Comparison of ENCODE assay signal across 26 mouse cellular contexts in the genomic region with DNA sequence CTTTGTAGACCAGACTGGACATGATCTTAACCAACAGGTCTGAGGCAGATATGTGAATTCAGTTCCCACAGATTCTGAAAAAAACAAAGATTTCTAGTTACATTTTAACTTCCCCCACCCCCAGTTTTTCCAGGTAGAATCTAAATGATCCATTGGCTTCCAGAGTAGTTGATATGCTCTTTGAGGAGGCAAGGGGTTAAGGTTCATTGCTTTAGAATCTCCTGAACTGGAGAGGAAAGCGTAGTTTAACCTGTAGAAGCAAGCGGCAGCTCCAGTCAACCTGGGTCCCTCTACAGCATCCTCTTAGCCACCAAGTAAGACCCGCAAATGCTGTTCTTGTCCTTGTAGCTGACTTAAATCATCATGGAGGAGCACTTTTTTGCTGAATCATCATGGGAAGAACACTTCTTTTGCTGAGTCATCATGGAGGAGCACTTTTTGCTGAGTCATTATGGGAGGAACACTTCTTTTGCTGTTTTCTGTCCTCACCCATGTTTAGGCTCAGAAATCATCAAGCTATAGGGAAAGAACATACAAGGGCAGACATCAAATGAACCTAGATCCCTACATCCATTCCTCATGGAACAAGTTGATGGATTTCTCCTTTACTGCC.
DNase-seq lines count a peak whose midpoint lies in the region; ATAC-seq and TF ChIP-seq lines count a peak whose summit lies in the region.
"Had no signal": no experiment of that assay in that cellular context is flagged by ENCODE, and none has a peak within 500 bp of the region (broad histone marks: within the 10 kb centered on the region; RNA-seq: fewer than 3 reads in every experiment).

No protein-coding gene starts in this region.

- no peaks in the 10 kb centered on the region for H3K27me3 ChIP-seq in liver, embryonic 14.5 days (ENCODE audit: control insufficient read depth, insufficient read depth, low read length)
- no peaks in the 10 kb centered on the region for H3K27me3 ChIP-seq in liver, postnatal 0 days (ENCODE audit: insufficient read depth, low read length)
- H3K27me3 ChIP-seq in ES-Bruce4 (ENCODE audit: control insufficient read depth, insufficient read depth, low read length, poor library complexity, severe bottlenecking), result no peaks in the 10 kb centered on the region
- H3K27me3 ChIP-seq: heart, embryonic 15.5 days; hindbrain, embryonic 13.5 days had no signal

- no peak for TF ChIP-seq EP300 in liver, embryonic 14.5 days (IDR thresholded peaks at IDR 0.05; ENCODE audit: low read depth)
- no peak for TF ChIP-seq EP300 in liver, postnatal 0 days (IDR thresholded peaks at IDR 0.05; ENCODE audit: low read depth)
- TF ChIP-seq EP300 in ES-Bruce4 (IDR thresholded peaks at IDR 0.05; ENCODE audit: insufficient read depth, low read depth, low read length), result no peak

- TF ChIP-seq POLR2A in ES-Bruce4 (IDR thresholded peaks at IDR 0.05; ENCODE audit: insufficient read depth, low read length), result no peak

- H3K4me3 ChIP-seq in liver, embryonic 14.5 days (ENCODE audit: insufficient read depth in 1 of 2, low read depth in 2 of 2, low read length in 2 of 2), result no peak overlapping the region
- H3K4me3 ChIP-seq in liver, postnatal 0 days (ENCODE audit: low read depth, low read length), result no peak overlapping the region
- no peak overlapping the region for H3K4me3 ChIP-seq in ES-Bruce4 (ENCODE audit: low read depth, low read length)
- H3K4me3 ChIP-seq: embryonic facial prominence, embryonic 10.5 days; forebrain, embryonic 10.5 days; gastrocnemius, adult 2 months; heart, adult 2 months; heart, embryonic 15.5 days; hindbrain, embryonic 13.5 days had no signal

- H3K4me1 ChIP-seq in liver, embryonic 14.5 days (replicated peaks; ENCODE audit: control insufficient read depth in 2 of 2, insufficient read depth in 2 of 2, low read length in 1 of 2), result no peaks in the 10 kb centered on the region; a peak in 1 of 4 replicates
- H3K4me1 ChIP-seq in liver, postnatal 0 days (ENCODE audit: insufficient read depth), result no peaks in the 10 kb centered on the region
- no peaks in the 10 kb centered on the region for H3K4me1 ChIP-seq in ES-Bruce4 (ENCODE audit: control insufficient read depth, insufficient read depth, low read length)
- H3K4me1 ChIP-seq: heart, embryonic 15.5 days; hindbrain, embryonic 13.5 days had no signal

- no peak overlapping the region for H3K9ac ChIP-seq in liver, embryonic 14.5 days (replicated peaks)
- H3K9ac ChIP-seq in liver, postnatal 0 days (replicated peaks), result no peak overlapping the region
- H3K9ac ChIP-seq in ES-Bruce4 (ENCODE audit: low read depth, poor library complexity, severe bottlenecking), result no peak overlapping the region
- H3K9ac ChIP-seq: heart, embryonic 15.5 days; hindbrain, embryonic 13.5 days had no signal

- no peaks in the 10 kb centered on the region for H3K9me3 ChIP-seq in liver, embryonic 14.5 days (ENCODE audit: control insufficient read depth, low read length)
- 0 out of 2 replicates have a peak, but pooled peaks cover 2% of the 10 kb centered on the region for H3K9me3 ChIP-seq in liver, postnatal 0 days (ENCODE audit: low read length)
- H3K9me3 ChIP-seq in ES-Bruce4 (replicated peaks; ENCODE audit: control insufficient read depth, insufficient read depth, low read length, poor library complexity, severe bottlenecking), result peaks cover 19% of the 10 kb centered on the region
- H3K9me3 ChIP-seq: embryonic facial prominence, embryonic 10.5 days; forebrain, embryonic 10.5 days; G1E; heart, embryonic 15.5 days; hindbrain, embryonic 13.5 days had no signal

- no peak overlapping the region for H3K4me2 ChIP-seq in liver, embryonic 14.5 days (ENCODE audit: low read depth)
- H3K4me2 ChIP-seq in liver, postnatal 0 days (ENCODE audit: low read depth, low read length), result no peak overlapping the region
- H3K4me2 ChIP-seq: heart, embryonic 11.5 days; heart, embryonic 15.5 days; hindbrain, embryonic 13.5 days had no signal

- TF ChIP-seq CTCF in liver, embryonic 14.5 days (IDR thresholded peaks at IDR 0.05; ENCODE audit: low read depth), result no peak
- TF ChIP-seq CTCF in liver, postnatal 0 days (IDR thresholded peaks at IDR 0.05; ENCODE audit: low read depth), result no peak
- TF ChIP-seq CTCF in ES-Bruce4 (IDR thresholded peaks at IDR 0.05; ENCODE audit: low read depth, low read length), result no peak

- ATAC-seq in liver, embryonic 14.5 days (ENCODE audit: insufficient read depth), result no peak
- ATAC-seq in liver, postnatal 0 days, result no peak
- ATAC-seq: activated CD4-positive, CD25-positive, alpha-beta regulatory T cell, adult 4 months; forebrain, embryonic 14.5 days; hindbrain, postnatal 0 days had no signal

- no peak overlapping the region for H3K27ac ChIP-seq in liver, embryonic 14.5 days
- H3K27ac ChIP-seq in liver, postnatal 0 days (ENCODE audit: low read depth), result no peak overlapping the region
- H3K27ac ChIP-seq in ES-Bruce4 (ENCODE audit: insufficient read depth, low read length), result 0 out of 2 replicates have a peak overlapping the region, but pooled peaks have one; percentile 4
- H3K27ac ChIP-seq: embryonic facial prominence, embryonic 10.5 days; forebrain, embryonic 10.5 days; gastrocnemius, adult 2 months; heart, adult 2 months; heart, embryonic 15.5 days; hindbrain, embryonic 13.5 days; hindbrain, postnatal 0 days had no signal

- H3K36me3 ChIP-seq in liver, embryonic 14.5 days (replicated peaks; ENCODE audit: control insufficient read depth, insufficient read depth, low read depth), result no peaks in the 10 kb centered on the region
- H3K36me3 ChIP-seq in liver, postnatal 0 days (replicated peaks; ENCODE audit: insufficient read depth, low read length), result no peaks in the 10 kb centered on the region
- no peaks in the 10 kb centered on the region for H3K36me3 ChIP-seq in ES-Bruce4 (ENCODE audit: control insufficient read depth, insufficient read depth, low read length, poor library complexity, severe bottlenecking)
- H3K36me3 ChIP-seq: embryonic facial prominence, embryonic 10.5 days; forebrain, embryonic 10.5 days; G1E; heart, embryonic 15.5 days; hindbrain, embryonic 13.5 days had no signal

- WGBS in liver, embryonic 14.5 days (ENCODE audit: insufficient replicate concordance), result 79% methylated on average over 3 of the region's 3 CpGs
- 89% methylated on average over 3 of the region's 3 CpGs for whole genome bisulfite sequencing in liver, postnatal 0 days (ENCODE audit: insufficient replicate concordance)

- DNase-seq in liver, embryonic 14.5 days (ENCODE audit: low read depth in 3 of 3, low spot score in 3 of 3), result peak in 2 of 3 experiments; percentile 10 to 16
- no peak for DNase-seq in liver, postnatal 0 days
- DNase-seq in c-Kit-negative CD71-positive TER-119-positive erythroid progenitor cells, embryonic 14.5 days (ENCODE audit: low read depth, low spot score), result peak; percentile 52
- DNase-seq in yolk sac, embryonic 10.5 days (ENCODE audit: low spot score), result peak; percentile 22
- no peak for DNase-seq in cerebellum, postnatal 4 days (ENCODE audit: low spot score in 2 of 2)
- no peak for DNase-seq in layer of hippocampus, adult 9-10 months (ENCODE audit: low spot score)
- no peak for DNase-seq in embryo, embryonic 9.5 days (ENCODE audit: extremely low spot score)
- DNase-seq: adrenal gland, adult 2 months; adrenal gland, postnatal 25 days; cerebellum, adult 11 months; cerebellum, adult 9-10 months; cerebellum, postnatal 25 days; gastrocnemius, adult 2 months; gastrocnemius, postnatal 36 days; heart, adult 2 months; heart, postnatal 14 days had no signal

Comparison
In these comparisons a context has a peak if more than half of its experiments do, and no peak if none do; other contexts are left out.
1. DNase-seq: peak in liver, embryonic 14.5 days (2 of 3), c-Kit-negative CD71-positive TER-119-positive erythroid progenitor cells, embryonic 14.5 days (single experiment) and yolk sac, embryonic 10.5 days (single experiment); none in liver, postnatal 0 days (single experiment), cerebellum, postnatal 4 days (0 of 2), layer of hippocampus, adult 9-10 months (single experiment) and embryo, embryonic 9.5 days (single experiment).